Mouse (Mus musculus) intestine, postnatal 0 days (tissue): ENCODE results near the gene Lta. TPM values are rescaled to one million over a fixed set of nuclear protein-coding genes. Genes with fewer than 3 reads are reported as not detected.
"Not testable (repeated sequence)": the region's sequence is repeated elsewhere in the genome, so short reads cannot be mapped to it uniquely, and the experiment has no call there.

Source experiments
- ATAC-seq: fragments of 200-750 bp; cut with Nextera tagmentation; 2 replicates; pipeline ENCODE4 v1.8.0; 2017; ENCODE audit warnings: mild to moderate bottlenecking, moderate TSS enrichment, moderate library complexity
- H3K27ac ChIP-seq: fragments of 300-500 bp; sonication (generic); 2 replicates; pipeline ENCODE4 v1.5.1; 2014; ENCODE audit warnings: mild to moderate bottlenecking, low read depth, low read length, moderate library complexity
- H3K27me3 ChIP-seq: fragments of 300-500 bp; sonication (generic); replicated peaks from 2 replicates; pipeline ENCODE4 v1.6.1; 2014; ENCODE audit warnings: low read length, mixed read lengths; ENCODE audit not compliant: control insufficient read depth, insufficient read depth
- H3K36me3 ChIP-seq: fragments of 300-500 bp; sonication (generic); 2 replicates; pipeline ENCODE4 v1.6.1; 2014; ENCODE audit warnings: mild to moderate bottlenecking, moderate library complexity; ENCODE audit not compliant: control insufficient read depth, insufficient read depth
- H3K4me1 ChIP-seq: fragments of 300-500 bp; sonication (generic); replicated peaks from 2 replicates; pipeline ENCODE4 v1.6.1; 2014; ENCODE audit warnings: antibody characterized with exemption, low read length, mixed read lengths; ENCODE audit not compliant: control insufficient read depth, insufficient read depth
- H3K4me2 ChIP-seq: fragments of 300-500 bp; sonication (generic); replicated peaks from 2 replicates; pipeline ENCODE4 v1.6.1; 2014; ENCODE audit warnings: low read depth, mild to moderate bottlenecking, moderate library complexity
- H3K4me3 ChIP-seq: fragments of 300-500 bp; sonication (generic); 2 replicates; pipeline ENCODE4 v1.5.1; 2014; ENCODE audit warnings: low read depth, low read length
- H3K9ac ChIP-seq: fragments of 300-500 bp; sonication (generic); 2 replicates; pipeline ENCODE4 v1.6.1; 2014; ENCODE audit warnings: mild to moderate bottlenecking, low read depth, low read length
- H3K9me3 ChIP-seq: fragments of 300-500 bp; sonication (generic); 2 replicates; pipeline ENCODE4 v1.6.1; 2016; ENCODE audit warnings: mixed run types; ENCODE audit not compliant: control insufficient read depth
- CTCF ChIP-seq: sonication (generic); IDR thresholded peaks from 2 replicates; pipeline ENCODE4 v1.5.1; 2016; ENCODE audit warnings: low read depth, mild to moderate bottlenecking, control low read depth, antibody characterized with exemption, moderate library complexity
- WGBS: fragments of 180-500 bp; shearing (Covaris S2); extraction: QIAGEN DNeasy Blood & Tissue Kit; methylation state at CpG from one replicate; pipeline ENCODE4 v1.1.7; 2014; 5-methylcytosine and 5-hydroxymethylcytosine counted together
- polyA plus RNA-seq: library from polyadenylated mRNA; unstranded; fragments of >200 nt; fragmentation: Nextera tagmentation; extraction: Ambion mirVana; gene quantifications from 2 replicates; pipeline ENCODE4 v1.2.1, GENCODE M21; 2015

The Lta gene
- polyA plus RNA-seq, 1 experiment from 2014 or later, result 0.10 TPM

GRCm38 (mm10) chr17:35239700-35240099 is 34.5 kb upstream of the Lta start:
- Histone ChIP-seq H3K27ac (0 out of 2 replicates have a peak overlapping the region, but pooled peaks have one; percentile 100), H3K36me3 (peaks cover 23% of the 10 kb centered on the region), H3K9me3 (no peaks in the 10 kb centered on the region), H3K4me1 (peaks cover 17% of the 10 kb centered on the region), H3K27me3 (no peaks in the 10 kb centered on the region), H3K4me2 (no peak overlapping the region), H3K9ac (no peak overlapping the region), H3K4me3 (no peak overlapping the region)
- no peak for ATAC-seq
- TF ChIP-seq CTCF, result no peak
- WGBS, result 82% methylated on average over 5 of the region's 5 CpGs

GRCm38 (mm10) chr17:35237504-35237903 is 32.4 kb upstream of the Lta start:
- H3K9me3 ChIP-seq, result no peaks in the 10 kb centered on the region
- WGBS, result 94% methylated on average over 12 of the region's 12 CpGs
- no peak overlapping the region for H3K4me2 ChIP-seq
- H3K27ac ChIP-seq, result no peak overlapping the region
- no peaks in the 10 kb centered on the region for H3K27me3 ChIP-seq
- peaks cover 12% of the 10 kb centered on the region; the same call in 1 of the 2 replicates for H3K36me3 ChIP-seq
- no peak for ATAC-seq
- no peak for TF ChIP-seq CTCF
- H3K4me1 ChIP-seq, result peaks cover 3% of the 10 kb centered on the region; the same call in 1 of the 2 replicates
- no peak overlapping the region for H3K4me3 ChIP-seq
- no peak overlapping the region for H3K9ac ChIP-seq

GRCm38 (mm10) chr17:35236996-35237395 is 31.8 kb upstream of the Lta start:
- ATAC-seq, result no peak
- Histone ChIP-seq H3K4me3 (no peak overlapping the region), H3K27ac (no peak overlapping the region; the same call in 1 of the 2 replicates), H3K4me1 (peaks cover 3% of the 10 kb centered on the region; the same call in 1 of the 2 replicates), H3K36me3 (peaks cover 17% of the 10 kb centered on the region; the same call in 1 of the 2 replicates), H3K9ac (no peak overlapping the region), H3K27me3 (no peaks in the 10 kb centered on the region), H3K9me3 (no peaks in the 10 kb centered on the region), H3K4me2 (no peak overlapping the region)
- no peak for TF ChIP-seq CTCF
- WGBS, result 78% methylated on average over 9 of the region's 9 CpGs

GRCm38 (mm10) chr17:35236390-35236746 is 31.2 kb upstream of the Lta start:
- WGBS, result 2% methylated on average over 18 of the region's 18 CpGs
- H3K27ac ChIP-seq, result peak overlapping the region; percentile 91
- H3K4me3 ChIP-seq, result peak overlapping the region; percentile 61
- peak; percentile 100 for TF ChIP-seq CTCF
- peak overlapping the region; percentile 84 for H3K4me2 ChIP-seq
- peaks cover 20% of the 10 kb centered on the region for H3K36me3 ChIP-seq
- H3K27me3 ChIP-seq, result no peaks in the 10 kb centered on the region
- no peaks in the 10 kb centered on the region for H3K9me3 ChIP-seq
- H3K4me1 ChIP-seq, result peaks cover 3% of the 10 kb centered on the region; the same call in 1 of the 2 replicates
- ATAC-seq, result peak; percentile 46
- H3K9ac ChIP-seq, result peak overlapping the region; percentile 72; the same call in 1 of the 2 replicates

GRCm38 (mm10) chr17:35235614-35236389 is 30.7 kb upstream of the Lta start, which contains the start of gene Nfkbil1:
Gene Nfkbil1, minus strand, starts transcription at chr17:35235792.
- WGBS, result 1% methylated on average over 35 of the region's 35 CpGs
- peak; percentile 74 for ATAC-seq
- TF ChIP-seq CTCF, result no peak

GRCm38 (mm10) chr17:35234903-35235302 is 29.8 kb upstream of the Lta start:
- Histone ChIP-seq H3K4me1 (no peaks in the 10 kb centered on the region; the same call in 1 of the 2 replicates), H3K4me2 (peak overlapping the region; percentile 84), H3K36me3 (peaks cover 32% of the 10 kb centered on the region), H3K27ac (peak overlapping the region; percentile 91), H3K9ac (peak overlapping the region; percentile 72), H3K4me3 (peak overlapping the region; percentile 61), H3K27me3 (no peaks in the 10 kb centered on the region), H3K9me3 (no peaks in the 10 kb centered on the region)
- TF ChIP-seq CTCF, result 0 out of 2 replicates have a peak, but pooled peaks have one; percentile 23
- WGBS, result 2% methylated on average over 31 of the region's 31 CpGs
- no peak for ATAC-seq

More at GRCm38 (mm10) chr17:35235614-35236389, 30.7 kb upstream of the Lta start, which contains the start of gene Nfkbil1:
- H3K27ac ChIP-seq, result peak within 1 kb of the TSS; percentile 91
- peak within 1 kb of the TSS; percentile 61 for H3K4me3 ChIP-seq
- H3K9me3 ChIP-seq, result no peaks in the 10 kb centered on the region
- H3K27me3 ChIP-seq, result no peaks in the 10 kb centered on the region
- peaks cover 3% of the 10 kb centered on the region; the same call in 1 of the 2 replicates for H3K4me1 ChIP-seq
- H3K36me3 ChIP-seq, result peaks cover 26% of the 10 kb centered on the region
- H3K4me2 ChIP-seq, result peak within 1 kb of the TSS; percentile 84
- H3K9ac ChIP-seq, result peak within 1 kb of the TSS; percentile 72

GRCm38 (mm10) chr17:35234090-35234489 is 28.9 kb upstream of the Lta start:
- H3K27me3 ChIP-seq, H3K4me1 ChIP-seq, ATAC-seq, H3K9me3 ChIP-seq, H3K9ac ChIP-seq, H3K4me3 ChIP-seq: not testable (repeated sequence)
- Histone ChIP-seq H3K4me2 (peak overlapping the region; percentile 84; the same call in 1 of the 2 replicates), H3K36me3 (peaks cover 41% of the 10 kb centered on the region), H3K27ac (0 out of 2 replicates have a peak overlapping the region, but pooled peaks have one; percentile 91)
- WGBS, result 73% methylated on average over 7 of the region's 7 CpGs
